Mouse (Mus musculus) adipocyte (in vitro differentiated cells): ENCODE measurements around the gene Slc25a12.
"Not testable (repeated sequence)": the region's sequence is repeated elsewhere in the genome, so short reads cannot be mapped to it uniquely, and the experiment has no call there.

ENCODE experiments used
- DNase-seq: peaks from one replicate; pipeline ENCODE4 v3.0.0-alpha.2; 2016; ENCODE audit warnings: low spot score

Slc25a12 gene

GRCm38 (mm10) chr2:71367125-71367880 is at the start of gene Slc25a12:
TSS of gene Slc25a12 (minus strand) at chr2:71367749.
- DNase-seq: peak; percentile 88

GRCm38 (mm10) chr2:71405613-71406012 is 38.1 kb upstream of the Slc25a12 start:
- peak; percentile 20 for DNase-seq

- DNase-seq: peak; percentile 42
These were observed 22.3 kb upstream of the Slc25a12 start for GRCm38 (mm10) chr2:71389864-71390263.

- DNase-seq: peak; percentile 98
These were observed 21.6 kb upstream of the Slc25a12 start, which contains the start of gene Hat1 for GRCm38 (mm10) chr2:71388951-71389763. TSS of gene Hat1 (plus strand) at chr2:71388958.

GRCm38 (mm10) chr2:71387766-71388165 is 20.2 kb upstream of the Slc25a12 start:
- no peak for DNase-seq

GRCm38 (mm10) chr2:71383890-71384289 is 16.3 kb upstream of the Slc25a12 start:
- DNase-seq: no peak

GRCm38 (mm10) chr2:71381962-71382361 is 14.4 kb upstream of the Slc25a12 start:
- DNase-seq: no peak

- no peak for DNase-seq
These were observed 9.9 kb upstream of the Slc25a12 start for GRCm38 (mm10) chr2:71377426-71377825.

- no peak for DNase-seq
These were observed 8.9 kb upstream of the Slc25a12 start for GRCm38 (mm10) chr2:71376433-71376906.

GRCm38 (mm10) chr2:71374275-71375155 is 7.0 kb upstream of the Slc25a12 start:
- no peak for DNase-seq

- not testable (repeated sequence) for DNase-seq
These were observed 4.7 kb upstream of the Slc25a12 start for GRCm38 (mm10) chr2:71372261-71372660.

GRCm38 (mm10) chr2:71371790-71372189 is 4.2 kb upstream of the Slc25a12 start:
- DNase-seq: peak; percentile 44

GRCm38 (mm10) chr2:71368086-71368485 is 537 bp upstream of the Slc25a12 start:
- DNase-seq: no peak

GRCm38 (mm10) chr2:71366618-71367124 is 878 bp downstream of the Slc25a12 start:
- DNase-seq: no peak

- DNase-seq: no peak
These were observed 7.4 kb downstream of the Slc25a12 start for GRCm38 (mm10) chr2:71360192-71360591.

GRCm38 (mm10) chr2:71358347-71358746 is 9.2 kb downstream of the Slc25a12 start:
- no peak for DNase-seq

GRCm38 (mm10) chr2:71354055-71354425 is 13.5 kb downstream of the Slc25a12 start:
- DNase-seq: no peak

GRCm38 (mm10) chr2:71353306-71354054 is 14.1 kb downstream of the Slc25a12 start:
- no peak for DNase-seq

- no peak for DNase-seq
These were observed 15.9 kb downstream of the Slc25a12 start for GRCm38 (mm10) chr2:71351727-71351987.

- no peak for DNase-seq
These were observed 16.4 kb downstream of the Slc25a12 start for GRCm38 (mm10) chr2:71350904-71351726.
